In the genomic region with DNA sequence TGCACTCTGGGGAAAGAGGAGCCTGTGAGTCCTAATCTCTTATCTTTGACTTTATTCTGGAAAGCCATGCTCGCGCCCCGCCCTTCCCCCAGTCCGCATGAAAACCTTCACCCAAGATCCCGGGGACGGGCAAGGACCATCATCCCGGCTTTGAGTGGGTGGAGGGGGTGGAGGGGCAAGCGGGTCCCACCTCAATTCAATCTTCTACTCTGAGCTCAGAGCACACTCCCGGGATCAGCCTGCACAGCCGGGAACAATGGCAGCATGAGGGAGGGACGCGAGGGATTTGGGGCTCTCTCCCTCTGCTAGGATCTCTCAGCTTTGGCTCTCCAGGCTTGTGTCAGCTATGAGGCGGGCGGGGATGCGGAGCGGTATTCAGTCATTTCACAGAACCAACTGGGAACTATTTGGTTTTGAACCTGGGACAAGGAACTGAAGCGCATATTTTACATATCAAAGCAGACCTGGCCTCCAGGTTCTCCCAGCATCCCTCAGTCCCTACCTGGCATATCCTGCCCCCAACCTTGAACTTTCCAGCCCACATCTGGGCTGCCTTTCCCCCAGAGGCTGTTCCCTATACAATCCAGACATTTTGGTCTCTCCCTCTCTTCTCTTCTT, we compare ENCODE assay signal across 9 mouse cellular contexts.
DNase-seq lines count a peak whose midpoint lies in the region; ATAC-seq and TF ChIP-seq lines count a peak whose summit lies in the region.
"Had no signal": no experiment of that assay in that cellular context is flagged by ENCODE, and none has a peak within 500 bp of the region (broad histone marks: within the 10 kb centered on the region; RNA-seq: fewer than 3 reads in every experiment).

No protein-coding gene starts in this region.

- peaks cover 3% of the 10 kb centered on the region for H3K4me1 ChIP-seq in ES-Bruce4 (ENCODE audit: control insufficient read depth, insufficient read depth, low read length)
- H3K4me1 ChIP-seq in forebrain, embryonic 14.5 days (ENCODE audit: control insufficient read depth, insufficient read depth, low read length), result peaks cover 4% of the 10 kb centered on the region; the same call in 1 of the 2 replicates
- H3K4me1 ChIP-seq in limb, embryonic 15.5 days, result peaks cover 4% of the 10 kb centered on the region; the same call in 1 of the 2 replicates

- H3K27ac ChIP-seq in ES-Bruce4 (ENCODE audit: insufficient read depth, low read length), result no peak overlapping the region
- H3K27ac ChIP-seq in forebrain, embryonic 14.5 days (ENCODE audit: low read depth, low read length), result no peak overlapping the region
- no peak overlapping the region for H3K27ac ChIP-seq in limb, embryonic 15.5 days
- no peak overlapping the region for H3K27ac ChIP-seq in layer of hippocampus, adult 2 months

- H3K27me3 ChIP-seq in ES-Bruce4 (ENCODE audit: control insufficient read depth, insufficient read depth, low read length, poor library complexity, severe bottlenecking), result no peaks in the 10 kb centered on the region
- H3K27me3 ChIP-seq in forebrain, embryonic 14.5 days (replicated peaks; ENCODE audit: control insufficient read depth, insufficient read depth, low read length), result no peaks in the 10 kb centered on the region
- H3K27me3 ChIP-seq in limb, embryonic 15.5 days, result peaks cover 28% of the 10 kb centered on the region

- no peak for TF ChIP-seq CTCF in ES-Bruce4 (IDR thresholded peaks at IDR 0.05; ENCODE audit: low read depth, low read length)
- no peak for TF ChIP-seq CTCF in layer of hippocampus, adult 2 months (conservative IDR thresholded peaks at IDR 0.05)

- no peak for TF ChIP-seq POLR2A in ES-Bruce4 (IDR thresholded peaks at IDR 0.05; ENCODE audit: insufficient read depth, low read length)

- peak; percentile 12 for DNase-seq in adrenal gland, postnatal 10 days
- no peak for DNase-seq in adrenal gland, postnatal 14 days
- peak; percentile 46 for DNase-seq in forebrain, embryonic 14.5 days (ENCODE audit: low spot score)
- DNase-seq in layer of hippocampus, adult 2 months (ENCODE audit: low spot score in 2 of 2), result no peak
- DNase-seq in cerebellum, postnatal 4 days (ENCODE audit: low spot score in 2 of 2), result no peak
- DNase-seq in frontal cortex, postnatal 36 days (ENCODE audit: low spot score in 2 of 2), result no peak
- DNase-seq: kidney, adult 8-10 months had no signal

- ATAC-seq in forebrain, embryonic 14.5 days, result no peak
- no peak for ATAC-seq in limb, embryonic 15.5 days (ENCODE audit: insufficient number of reproducible peaks, low FRiP score, low TSS enrichment, low read depth)

- under 1% methylated on average over 17 of the region's 17 CpGs for WGBS in forebrain, embryonic 14.5 days
- WGBS in limb, embryonic 15.5 days, result 8% methylated on average over 17 of the region's 17 CpGs

- 0 out of 2 replicates have a peak overlapping the region, but pooled peaks have one; percentile 10 for H3K4me3 ChIP-seq in ES-Bruce4 (ENCODE audit: low read depth, low read length)
- H3K4me3 ChIP-seq in forebrain, embryonic 14.5 days (ENCODE audit: low read depth, low read length), result peak overlapping the region; percentile 21
- peak overlapping the region; percentile 9; the same call in 1 of the 2 replicates for H3K4me3 ChIP-seq in limb, embryonic 15.5 days
- H3K4me3 ChIP-seq in layer of hippocampus, adult 2 months, result no peak overlapping the region

- no peaks in the 10 kb centered on the region for H3K9me3 ChIP-seq in ES-Bruce4 (replicated peaks; ENCODE audit: control insufficient read depth, insufficient read depth, low read length, poor library complexity, severe bottlenecking)
- H3K9me3 ChIP-seq in forebrain, embryonic 14.5 days (replicated peaks; ENCODE audit: control insufficient read depth, low read length), result no peaks in the 10 kb centered on the region
- no peaks in the 10 kb centered on the region for H3K9me3 ChIP-seq in limb, embryonic 15.5 days

- no peaks in the 10 kb centered on the region for H3K36me3 ChIP-seq in ES-Bruce4 (ENCODE audit: control insufficient read depth, insufficient read depth, low read length, poor library complexity, severe bottlenecking)
- H3K36me3 ChIP-seq in forebrain, embryonic 14.5 days (ENCODE audit: control insufficient read depth, insufficient read depth, low read length), result no peaks in the 10 kb centered on the region
- no peaks in the 10 kb centered on the region for H3K36me3 ChIP-seq in limb, embryonic 15.5 days

- H3K4me2 ChIP-seq in forebrain, embryonic 14.5 days (ENCODE audit: low read length), result peak overlapping the region; percentile 51
- peak overlapping the region; percentile 34 for H3K4me2 ChIP-seq in limb, embryonic 15.5 days

- no peak overlapping the region for H3K9ac ChIP-seq in ES-Bruce4 (ENCODE audit: low read depth, poor library complexity, severe bottlenecking)
- H3K9ac ChIP-seq in forebrain, embryonic 14.5 days (ENCODE audit: low read length), result peak overlapping the region; percentile 50
- H3K9ac ChIP-seq in limb, embryonic 15.5 days, result no peak overlapping the region

- TF ChIP-seq EP300 in ES-Bruce4 (IDR thresholded peaks at IDR 0.05; ENCODE audit: insufficient read depth, low read depth, low read length), result peak; percentile 64; the same call in 1 of the 2 replicates

Comparison
In these comparisons a context has a peak if more than half of its experiments do, and no peak if none do; other contexts are left out.
1. DNase-seq: peak in adrenal gland, postnatal 10 days (single experiment) and forebrain, embryonic 14.5 days (single experiment); none in adrenal gland, postnatal 14 days (single experiment), layer of hippocampus, adult 2 months (0 of 2), cerebellum, postnatal 4 days (0 of 2) and frontal cortex, postnatal 36 days (0 of 2).